Mouse (Mus musculus) liver, embryonic 11.5 days (tissue): ENCODE measurements around the gene Ccser1. TPM values are rescaled to one million over a fixed set of nuclear protein-coding genes. Genes with fewer than 3 reads are reported as not detected.

Experiments
- ATAC-seq: fragments of 200-750 bp; cut with Nextera tagmentation; replicated peaks from 2 replicates; pipeline ENCODE4 v1.8.0; 2017; ENCODE audit warnings: moderate number of reproducible peaks, mild to moderate bottlenecking, moderate TSS enrichment, moderate library complexity; ENCODE audit not compliant: low FRiP score
- DNase-seq: peaks from one replicate; pipeline ENCODE4 v3.0.0-alpha.2; 2017; ENCODE audit warnings: low spot score
- H3K27ac ChIP-seq: fragments of 300-500 bp; sonication (generic); 2 replicates; pipeline ENCODE4 v1.5.1; 2014; ENCODE audit warnings: mild to moderate bottlenecking, low read depth, low read length, control low read depth
- H3K27me3 ChIP-seq: fragments of 300-500 bp; sonication (generic); replicated peaks from 2 replicates; pipeline ENCODE4 v1.6.1; 2014; ENCODE audit warnings: low read length, mixed read lengths; ENCODE audit not compliant: control insufficient read depth, insufficient read depth
- H3K36me3 ChIP-seq: fragments of 300-500 bp; sonication (generic); 2 replicates; pipeline ENCODE4 v1.6.1; 2014; ENCODE audit warnings: mild to moderate bottlenecking, low read length, moderate library complexity, mixed read lengths; ENCODE audit not compliant: control insufficient read depth, insufficient read depth
- H3K4me1 ChIP-seq: fragments of 300-500 bp; sonication (generic); replicated peaks from 2 replicates; pipeline ENCODE4 v1.6.1; 2014; ENCODE audit warnings: low read length, mixed read lengths; ENCODE audit not compliant: control insufficient read depth, insufficient read depth
- H3K4me2 ChIP-seq: fragments of 300-500 bp; sonication (generic); 2 replicates; pipeline ENCODE4 v1.6.1; 2014; ENCODE audit warnings: mild to moderate bottlenecking, control low read depth, moderate library complexity
- H3K4me3 ChIP-seq: fragments of 300-500 bp; sonication (generic); 2 replicates; pipeline ENCODE4 v1.5.1; 2014; ENCODE audit warnings: low read depth, low read length, control low read depth
- H3K9ac ChIP-seq: fragments of 300-500 bp; sonication (generic); 2 replicates; pipeline ENCODE4 v1.6.1; 2014; ENCODE audit warnings: low read depth, low read length, control low read depth
- H3K9me3 ChIP-seq: fragments of 300-500 bp; sonication (generic); 2 replicates; pipeline ENCODE4 v1.6.1; 2016; ENCODE audit warnings: low read length, inconsistent platforms, mixed read lengths; ENCODE audit not compliant: control insufficient read depth
- WGBS: fragments of 180-500 bp; shearing (Covaris S2); extraction: QIAGEN DNeasy Blood & Tissue Kit; methylation state at CpG from one replicate; pipeline ENCODE4 v1.1.7; 2014; 5-methylcytosine and 5-hydroxymethylcytosine counted together
- polyA plus RNA-seq: library from polyadenylated mRNA; unstranded; fragments of >200 nt; fragmentation: Nextera tagmentation; extraction: Ambion mirVana; gene quantifications from 2 replicates; pipeline ENCODE4 v1.2.1, GENCODE M21; 2014

The Ccser1 gene
- polyA plus RNA-seq, 1 experiment from 2014 or later, result 1.3 TPM

DNA sequence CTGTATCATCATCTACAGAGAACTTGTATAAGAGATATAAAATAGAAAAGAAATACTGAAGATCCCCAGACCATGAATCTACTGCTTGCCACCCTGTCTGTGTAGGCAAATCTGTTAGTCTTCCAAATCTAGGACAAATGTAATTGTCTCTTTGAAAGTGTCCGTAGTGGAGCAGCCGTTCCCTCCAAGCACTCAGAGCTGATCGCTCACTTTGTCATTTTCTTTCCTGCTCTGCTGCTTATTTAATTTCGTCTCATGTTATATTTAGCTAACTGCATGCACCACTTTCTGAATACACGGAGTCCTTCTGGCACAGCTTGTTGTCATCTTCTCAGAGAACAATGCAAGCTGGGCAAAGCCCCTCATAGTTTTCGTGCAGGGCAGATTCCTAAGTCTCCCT lies 1018.6 kb downstream of the Ccser1 start:
- H3K4me1 ChIP-seq, result no peaks in the 10 kb centered on the region
- DNase-seq (no peak), ATAC-seq (no peak)
- H3K9ac ChIP-seq, result no peak overlapping the region
- H3K9me3 ChIP-seq, result no peaks in the 10 kb centered on the region
- no peak overlapping the region for H3K4me2 ChIP-seq
- no peaks in the 10 kb centered on the region for H3K27me3 ChIP-seq
- H3K4me3 ChIP-seq, result no peak overlapping the region
- H3K36me3 ChIP-seq, result no peaks in the 10 kb centered on the region
- H3K27ac ChIP-seq, result no peak overlapping the region
- WGBS, result 82% methylated on average over 6 of the region's 6 CpGs

DNA sequence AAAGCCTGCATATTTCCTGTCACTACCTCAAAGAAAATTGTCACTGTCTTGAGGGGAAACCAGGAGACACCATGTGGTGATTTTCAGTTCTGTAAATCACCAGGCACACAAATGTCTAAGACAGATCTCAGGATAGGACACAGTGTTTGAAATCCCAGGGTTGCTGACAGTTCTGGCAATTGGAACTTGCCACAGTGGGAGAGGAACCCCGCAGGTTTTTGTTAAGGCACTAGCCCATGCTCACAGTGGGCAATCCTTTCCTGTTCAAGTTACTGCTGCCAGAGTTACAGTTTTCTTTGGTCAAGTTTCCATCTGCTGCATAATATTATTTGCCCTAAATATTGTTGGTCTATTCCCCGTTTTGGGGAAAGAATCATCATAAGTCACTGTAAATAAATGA lies 1024.9 kb downstream of the Ccser1 start:
- H3K4me1 ChIP-seq, result no peaks in the 10 kb centered on the region
- no peak overlapping the region for H3K4me2 ChIP-seq
- H3K9me3 ChIP-seq, result no peaks in the 10 kb centered on the region
- H3K4me3 ChIP-seq, result no peak overlapping the region
- 62% methylated on average over 2 of the region's 2 CpGs for WGBS
- ATAC-seq (no peak), DNase-seq (no peak)
- no peaks in the 10 kb centered on the region for H3K27me3 ChIP-seq
- H3K9ac ChIP-seq, result no peak overlapping the region
- H3K36me3 ChIP-seq, result no peaks in the 10 kb centered on the region
- H3K27ac ChIP-seq, result no peak overlapping the region

DNA sequence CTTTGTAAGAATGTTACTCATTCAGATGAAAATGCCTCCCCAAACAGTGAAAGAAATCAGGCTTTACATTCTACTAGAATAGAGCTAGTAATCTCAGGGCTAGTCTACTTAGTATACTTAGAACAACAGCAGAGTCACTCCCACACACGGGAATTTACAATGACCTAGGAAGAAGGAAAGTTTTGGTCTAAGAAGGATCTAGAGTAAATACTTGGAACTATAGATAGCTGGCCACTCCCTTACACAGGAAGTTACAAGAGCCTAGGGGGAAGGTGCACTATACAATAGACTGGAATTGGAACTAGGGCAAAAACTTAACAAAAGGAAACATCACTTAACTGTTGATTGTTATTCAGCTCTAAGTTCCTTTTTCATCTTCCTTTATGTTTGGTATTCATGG lies 1041.7 kb downstream of the Ccser1 start:
- no peak for ATAC-seq
- no peak overlapping the region for H3K4me3 ChIP-seq
- no peak overlapping the region for H3K4me2 ChIP-seq
- no peak overlapping the region for H3K27ac ChIP-seq
- H3K4me1 ChIP-seq, result no peaks in the 10 kb centered on the region
- no peaks in the 10 kb centered on the region for H3K9me3 ChIP-seq
- no peaks in the 10 kb centered on the region for H3K36me3 ChIP-seq
- WGBS, result 37% methylated on average over 1 of the region's 1 CpGs
- H3K9ac ChIP-seq, result no peak overlapping the region
- no peak for DNase-seq
- no peaks in the 10 kb centered on the region for H3K27me3 ChIP-seq

DNA sequence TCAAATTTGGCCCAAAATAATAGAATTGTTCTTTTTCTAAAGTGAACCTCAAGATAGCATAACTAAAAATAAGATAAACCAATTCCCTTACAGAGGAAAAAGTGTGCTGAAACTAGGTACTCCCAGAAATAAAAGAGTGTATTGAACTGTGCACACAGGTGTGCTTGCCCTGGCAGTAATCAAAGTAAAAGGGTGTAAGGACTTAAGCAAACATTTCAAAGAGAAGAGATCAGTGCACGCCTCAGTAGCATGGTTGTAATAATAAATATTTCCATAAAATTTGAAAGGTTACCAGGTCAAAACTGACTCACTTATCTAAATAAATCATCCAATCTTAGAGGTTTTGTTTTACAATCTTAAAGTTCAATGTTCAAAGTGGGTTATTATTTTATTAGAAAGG lies 1083.8 kb downstream of the Ccser1 start:
- H3K4me1 ChIP-seq, result no peaks in the 10 kb centered on the region
- no peak overlapping the region for H3K4me3 ChIP-seq
- H3K9me3 ChIP-seq, result no peaks in the 10 kb centered on the region
- no peak for DNase-seq
- H3K36me3 ChIP-seq, result no peaks in the 10 kb centered on the region
- WGBS, result 58% methylated on average over 1 of the region's 1 CpGs
- H3K4me2 ChIP-seq, result no peak overlapping the region
- H3K27ac ChIP-seq, result no peak overlapping the region
- no peak for ATAC-seq
- no peaks in the 10 kb centered on the region for H3K27me3 ChIP-seq
- H3K9ac ChIP-seq, result no peak overlapping the region

DNA sequence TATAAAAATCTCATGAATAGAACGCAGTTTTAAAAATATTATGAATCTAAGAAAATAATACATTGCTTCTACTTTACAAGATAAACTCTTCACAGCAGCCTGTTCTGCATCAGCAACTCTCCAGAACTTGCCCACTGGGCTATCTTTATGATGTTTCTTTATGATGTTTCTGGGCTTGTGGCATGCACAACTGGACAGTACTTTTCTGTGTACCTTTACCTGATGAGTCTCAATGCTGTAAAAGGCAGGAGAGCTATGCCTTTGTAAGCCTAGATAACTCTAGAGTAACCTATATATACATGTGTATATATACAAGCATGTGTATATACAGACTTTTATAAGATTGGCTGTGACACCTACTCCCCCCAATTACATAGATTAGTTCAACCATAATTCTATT lies 1084.4 kb downstream of the Ccser1 start:
- H3K4me1 ChIP-seq, result no peaks in the 10 kb centered on the region
- H3K9me3 ChIP-seq, result no peaks in the 10 kb centered on the region
- DNase-seq (no peak), ATAC-seq (no peak)
- H3K27me3 ChIP-seq, result no peaks in the 10 kb centered on the region
- no peak overlapping the region for H3K27ac ChIP-seq
- H3K9ac ChIP-seq, result no peak overlapping the region
- WGBS, result 71% methylated on average over 1 of the region's 1 CpGs
- H3K4me3 ChIP-seq, result no peak overlapping the region
- H3K36me3 ChIP-seq, result no peaks in the 10 kb centered on the region
- no peak overlapping the region for H3K4me2 ChIP-seq

DNA sequence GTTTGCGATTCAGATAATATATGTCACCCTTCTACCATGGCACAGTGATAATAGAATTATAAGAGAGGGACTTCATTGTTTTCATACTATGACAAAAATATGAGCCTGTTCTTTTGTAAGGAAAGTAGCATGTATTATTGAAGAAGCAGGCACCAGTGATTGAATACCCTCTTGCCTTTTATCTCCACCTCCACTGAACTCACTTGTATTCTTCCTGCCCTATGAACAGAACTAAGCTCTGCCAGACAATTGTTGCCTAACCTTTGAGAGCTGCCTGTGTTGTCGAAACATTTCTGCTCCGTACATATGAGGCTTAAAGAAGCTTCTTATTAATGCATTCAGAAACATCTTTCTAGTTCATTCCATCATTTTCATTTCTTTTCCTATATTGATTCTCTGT lies 1101.1 kb downstream of the Ccser1 start:
- Histone ChIP-seq H3K4me2 (no peak overlapping the region), H3K36me3 (no peaks in the 10 kb centered on the region), H3K9me3 (no peaks in the 10 kb centered on the region), H3K27me3 (no peaks in the 10 kb centered on the region), H3K4me3 (no peak overlapping the region), H3K9ac (no peak overlapping the region), H3K27ac (no peak overlapping the region), H3K4me1 (no peaks in the 10 kb centered on the region)
- 74% methylated on average over 3 of the region's 3 CpGs for WGBS
- DNase-seq (no peak), ATAC-seq (no peak)

DNA sequence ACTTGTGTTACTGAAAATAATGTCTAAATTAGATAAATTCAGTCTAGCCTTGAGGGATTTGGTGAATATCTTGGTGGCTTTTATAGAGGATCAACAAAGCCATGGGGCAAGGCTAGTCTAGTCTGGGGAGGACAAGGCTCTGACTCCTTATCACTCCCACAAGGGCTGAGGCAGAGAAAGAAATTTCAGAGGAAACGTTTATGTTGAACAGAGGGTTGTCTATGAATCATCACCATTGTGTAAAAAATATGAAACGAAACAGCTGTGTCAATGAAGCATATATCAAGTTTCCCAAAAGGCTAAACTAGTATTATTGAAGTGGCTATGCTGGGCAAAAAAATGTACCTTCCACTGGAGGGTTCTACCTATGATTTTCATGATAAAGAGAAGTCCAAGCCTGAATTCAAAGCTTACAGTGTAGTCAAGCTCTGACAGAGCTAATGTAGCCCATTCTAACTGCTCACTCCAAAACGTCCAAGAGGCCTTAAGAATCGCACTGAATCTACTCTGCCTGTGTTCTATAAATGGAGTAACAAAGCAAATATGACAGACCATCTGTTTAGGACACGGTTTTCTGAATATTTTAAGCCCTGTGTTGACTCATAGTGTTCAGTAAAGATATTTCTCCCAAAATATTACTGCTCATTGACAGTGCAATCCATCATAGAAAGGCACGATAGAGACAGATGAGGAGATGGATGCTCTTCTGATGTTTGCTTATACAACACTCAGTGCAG lies 1121.6 kb downstream of the Ccser1 start:
- Histone ChIP-seq H3K27me3 (no peaks in the 10 kb centered on the region), H3K27ac (no peak overlapping the region), H3K9me3 (no peaks in the 10 kb centered on the region), H3K36me3 (no peaks in the 10 kb centered on the region), H3K9ac (no peak overlapping the region), H3K4me1 (no peaks in the 10 kb centered on the region), H3K4me3 (no peak overlapping the region), H3K4me2 (no peak overlapping the region)
- DNase-seq, result no peak
- no peak for ATAC-seq
- 68% methylated on average over 6 of the region's 6 CpGs for WGBS

DNA sequence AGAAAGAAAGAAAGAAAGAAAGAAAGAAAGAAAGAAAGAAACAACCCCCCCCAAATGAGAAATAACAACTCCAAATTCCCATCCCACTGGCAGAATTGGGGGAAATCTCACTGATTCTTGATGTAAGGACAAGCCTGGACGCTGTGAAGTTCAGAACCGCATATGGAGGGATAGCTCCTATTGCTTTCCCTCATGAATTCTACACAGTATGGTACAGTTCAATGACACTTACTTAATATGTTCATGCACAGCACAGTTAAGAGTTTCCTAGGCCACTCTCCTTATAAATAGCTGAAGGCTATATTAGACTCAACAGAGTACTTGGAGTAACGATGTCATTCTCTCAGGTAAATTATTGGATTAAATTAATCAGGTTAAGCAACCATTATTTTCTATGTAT lies 1138.5 kb downstream of the Ccser1 start:
- no peak overlapping the region for H3K27ac ChIP-seq

DNA sequence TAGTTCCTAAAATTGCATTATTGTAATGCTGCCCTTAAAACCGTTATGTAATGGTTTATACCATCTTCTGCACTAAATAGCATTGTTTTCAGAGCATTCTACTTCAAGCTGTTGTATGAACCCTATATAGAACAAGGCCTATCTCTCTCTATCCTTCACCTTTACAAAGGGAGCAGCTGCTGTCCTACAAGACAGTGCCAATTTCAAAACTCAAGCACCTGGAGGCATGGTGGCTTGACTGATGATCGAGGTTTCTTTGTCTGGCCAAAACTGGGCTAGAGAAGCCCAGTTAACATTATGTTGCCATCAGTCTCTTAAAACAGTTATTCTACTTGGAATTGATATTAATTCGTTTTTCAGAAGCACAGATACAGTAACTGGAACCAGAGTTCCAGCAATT lies 1160.2 kb downstream of the Ccser1 start:
- Histone ChIP-seq H3K4me2 (no peak overlapping the region), H3K4me3 (no peak overlapping the region), H3K9ac (no peak overlapping the region), H3K27me3 (no peaks in the 10 kb centered on the region), H3K9me3 (no peaks in the 10 kb centered on the region), H3K27ac (no peak overlapping the region), H3K4me1 (no peaks in the 10 kb centered on the region), H3K36me3 (no peaks in the 10 kb centered on the region)
- ATAC-seq (no peak), DNase-seq (no peak)
- WGBS, result 50% methylated on average over 3 of the region's 3 CpGs

More for the DNA sequence above, 1138.5 kb downstream of the Ccser1 start:
- Histone ChIP-seq H3K27me3 (no peaks in the 10 kb centered on the region), H3K4me3 (no peak overlapping the region), H3K9ac (no peak overlapping the region), H3K36me3 (no peaks in the 10 kb centered on the region), H3K9me3 (no peaks in the 10 kb centered on the region), H3K4me1 (no peaks in the 10 kb centered on the region), H3K4me2 (no peak overlapping the region)
- ATAC-seq (no peak), DNase-seq (no peak)
- 78% methylated on average over 3 of the region's 3 CpGs for WGBS
